Comparison of ENCODE assay signal across 34 mouse cellular contexts in the genomic region with DNA sequence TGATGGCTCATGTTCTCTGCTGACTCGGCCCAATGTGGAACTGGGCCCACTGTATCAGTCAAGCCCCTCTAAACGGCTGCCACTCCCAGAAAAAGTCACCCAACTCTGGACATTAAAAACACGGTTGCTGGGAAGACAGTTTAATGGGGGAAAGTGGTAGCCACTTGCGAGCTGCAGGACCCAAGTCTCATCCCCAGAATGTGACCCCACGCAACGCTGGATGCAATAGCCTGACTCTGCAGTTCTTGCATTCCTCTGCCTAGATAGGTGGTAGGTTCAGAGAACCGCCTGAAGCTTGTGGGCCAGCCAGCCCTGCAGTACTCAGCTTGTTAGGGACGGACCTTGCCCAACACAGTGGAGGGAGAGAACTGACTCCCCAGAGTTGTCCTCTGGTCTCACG. TPM values are rescaled to one million over a fixed set of nuclear protein-coding genes. Genes with fewer than 3 reads are reported as not detected.
"Had no signal": no experiment of that assay in that cellular context is flagged by ENCODE, and none has a peak within 500 bp of the region (broad histone marks: within the 10 kb centered on the region; RNA-seq: fewer than 3 reads in every experiment).

No protein-coding gene starts in this region.

- H3K27me3 ChIP-seq: heart, embryonic 13.5 days; heart, embryonic 15.5 days; hindbrain, embryonic 12.5 days; intestine, embryonic 15.5 days; limb, embryonic 12.5 days; liver, embryonic 13.5 days; liver, embryonic 15.5 days had no signal

- DNase-seq: gastrocnemius, adult 2 months; gastrocnemius, postnatal 10 days; gastrocnemius, postnatal 25 days; heart, postnatal 4 days; kidney, postnatal 14 days; liver; liver, embryonic 13.5 days; liver, postnatal 0 days had no signal

- H3K4me1 ChIP-seq: heart, embryonic 13.5 days; heart, embryonic 15.5 days; hindbrain, embryonic 10.5 days; hindbrain, embryonic 12.5 days; limb, embryonic 10.5 days; limb, embryonic 12.5 days; liver, embryonic 13.5 days; liver, embryonic 15.5 days had no signal

- H3K4me3 ChIP-seq: gastrocnemius, adult 2 months; heart, embryonic 13.5 days; heart, embryonic 15.5 days; hindbrain, embryonic 10.5 days; hindbrain, embryonic 12.5 days; intestine, embryonic 15.5 days; layer of hippocampus, adult 2 months; left cerebral cortex, adult 2 months; limb, embryonic 10.5 days; limb, embryonic 12.5 days; liver, embryonic 13.5 days; liver, embryonic 15.5 days had no signal

- H3K27ac ChIP-seq: gastrocnemius, adult 2 months; heart, embryonic 13.5 days; heart, embryonic 15.5 days; hindbrain, embryonic 10.5 days; hindbrain, embryonic 12.5 days; hindbrain, embryonic 14.5 days; intestine, embryonic 15.5 days; kidney, postnatal 0 days; left cerebral cortex, adult 2 months; limb, embryonic 10.5 days; limb, embryonic 12.5 days; liver, embryonic 13.5 days; liver, embryonic 15.5 days had no signal

- H3K9me3 ChIP-seq: heart, embryonic 13.5 days; heart, embryonic 15.5 days; hindbrain, embryonic 10.5 days; hindbrain, embryonic 12.5 days; intestine, embryonic 15.5 days; limb, embryonic 10.5 days; limb, embryonic 12.5 days; liver, embryonic 13.5 days; liver, embryonic 15.5 days had no signal

RNA-seq across cellular contexts. Expression of a gene that starts 46.3 kb away (rescaled TPM):
- total RNA-seq: gastrocnemius, adult 2 months; gastrocnemius, postnatal 10 days; gastrocnemius, postnatal 25 days; gastrocnemius, postnatal 4 days; granulocyte monocyte progenitor cell, adult 5-6 weeks; heart, postnatal 4 days; layer of hippocampus, adult 2 months; layer of hippocampus, postnatal 10 days; layer of hippocampus, postnatal 25 days; left cerebral cortex, adult 2 months; left cerebral cortex, postnatal 14 days; left cerebral cortex, postnatal 36 days had no signal
- polyA plus RNA-seq: frontal cortex, adult 2 months; heart, embryonic 11.5 days; heart, embryonic 13.5 days; heart, embryonic 15.5 days; heart, postnatal 0 days; hindbrain, embryonic 10.5 days; hindbrain, embryonic 14.5 days; inflammation-experienced regulatory T-cells, adult 6 months; limb, embryonic 12.5 days; limb, embryonic 14.5 days; liver, embryonic 11.5 days; liver, embryonic 13.5 days; liver, embryonic 15.5 days; liver, postnatal 0 days had no signal

RNA-seq across cellular contexts. Expression of a gene that starts 50.4 kb away (rescaled TPM):
- total RNA-seq: gastrocnemius, adult 2 months; gastrocnemius, postnatal 10 days; gastrocnemius, postnatal 25 days; gastrocnemius, postnatal 4 days; heart, adult 8-10 months; heart, postnatal 25 days; heart, postnatal 4 days; layer of hippocampus, adult 2 months; layer of hippocampus, postnatal 10 days; layer of hippocampus, postnatal 25 days; left cerebral cortex, adult 2 months; left cerebral cortex, postnatal 14 days; left cerebral cortex, postnatal 36 days had no signal
- polyA plus RNA-seq: heart, postnatal 0 days had no signal

RNA-seq across cellular contexts. Expression of a gene that starts 50.5 kb away (rescaled TPM):
- total RNA-seq: gastrocnemius, adult 2 months; gastrocnemius, postnatal 10 days; gastrocnemius, postnatal 25 days; granulocyte monocyte progenitor cell, adult 5-6 weeks; heart, adult 8-10 months; heart, postnatal 25 days; left cerebral cortex, postnatal 14 days had no signal
- polyA plus RNA-seq: heart, embryonic 15.5 days; limb, embryonic 10.5 days; limb, embryonic 12.5 days had no signal
